Comparison of ENCODE assay signal across 20 mouse cellular contexts in the genomic region with DNA sequence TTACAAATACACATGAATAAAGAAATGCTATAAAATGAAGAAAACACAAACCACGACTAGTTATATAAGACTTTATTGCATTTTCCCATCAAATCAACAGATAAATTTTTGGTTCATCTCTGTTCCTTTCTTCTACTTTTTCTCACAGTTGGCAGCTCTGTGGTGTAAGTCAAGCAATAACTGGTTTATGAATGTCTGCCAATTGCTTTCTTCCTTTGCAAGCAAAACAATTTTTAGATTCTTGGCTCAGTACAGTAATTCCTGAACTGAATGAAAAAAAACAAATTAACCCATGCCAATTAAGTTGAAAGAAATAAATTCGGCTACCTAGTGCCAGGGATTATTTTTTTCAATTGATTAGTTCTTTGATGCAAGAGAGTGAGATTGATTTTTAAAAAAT.
A peak's percentile ranks its signal among the peaks of the same experiment; 100 is the strongest.
DNase-seq lines count a peak whose midpoint lies in the region; ATAC-seq and TF ChIP-seq lines count a peak whose summit lies in the region.
"Had no signal": no experiment of that assay in that cellular context is flagged by ENCODE, and none has a peak within 500 bp of the region (broad histone marks: within the 10 kb centered on the region; RNA-seq: fewer than 3 reads in every experiment).

No protein-coding gene starts in this region.

- no peak overlapping the region for H3K9ac ChIP-seq in forebrain, embryonic 16.5 days (replicated peaks; ENCODE audit: low read depth, low read length)
- no peak overlapping the region for H3K9ac ChIP-seq in midbrain, postnatal 0 days (replicated peaks; ENCODE audit: low read length, poor library complexity, severe bottlenecking)
- no peak overlapping the region for H3K9ac ChIP-seq in midbrain, embryonic 15.5 days
- H3K9ac ChIP-seq: embryonic facial prominence, embryonic 13.5 days; heart, embryonic 13.5 days; hindbrain, embryonic 13.5 days; intestine, embryonic 15.5 days; kidney, embryonic 15.5 days had no signal

- H3K27ac ChIP-seq in forebrain, embryonic 16.5 days (ENCODE audit: low read length), result no peak overlapping the region
- no peak overlapping the region for H3K27ac ChIP-seq in forebrain, embryonic 10.5 days
- no peak overlapping the region for H3K27ac ChIP-seq in midbrain, postnatal 0 days (ENCODE audit: low read depth, low read length)
- H3K27ac ChIP-seq in midbrain, embryonic 15.5 days, result no peak overlapping the region
- no peak overlapping the region for H3K27ac ChIP-seq in kidney, adult 2 months (ENCODE audit: insufficient read depth, low read depth, low read length)
- H3K27ac ChIP-seq: embryonic facial prominence, embryonic 13.5 days; gastrocnemius, adult 2 months; heart, embryonic 13.5 days; hindbrain, embryonic 13.5 days; intestine, embryonic 15.5 days; kidney, embryonic 15.5 days had no signal

- no peak for TF ChIP-seq POLR2A in brain, embryonic 14.5 days (IDR thresholded peaks at IDR 0.05; ENCODE audit: borderline replicate concordance, extremely low read depth, insufficient read depth, insufficient read length, poor library complexity, severe bottlenecking)
- TF ChIP-seq POLR2A in kidney, adult 2 months (IDR thresholded peaks at IDR 0.05; ENCODE audit: low read depth, low read length), result no peak

- DNase-seq in forebrain, embryonic 10.5 days (ENCODE audit: extremely low spot score, low spot score), result no peak
- DNase-seq in midbrain, postnatal 0 days (ENCODE audit: low spot score), result peak; percentile 6
- peak; percentile 69 for DNase-seq in brain, embryonic 14.5 days (ENCODE audit: low read depth)
- DNase-seq in spleen, postnatal 14 days (ENCODE audit: low spot score in 2 of 2), result no peak
- DNase-seq in kidney, adult 2 months, result no peak
- DNase-seq: adrenal gland, postnatal 14 days; cerebellum, adult 11-12 months; cerebellum, adult 9-11 months; cerebellum, postnatal 36 days; gastrocnemius, adult 2 months; gastrocnemius, postnatal 25 days; heart, postnatal 4 days; kidney, adult 18-20 months had no signal

- no peaks in the 10 kb centered on the region for H3K27me3 ChIP-seq in forebrain, embryonic 16.5 days (replicated peaks; ENCODE audit: control insufficient read depth, insufficient read depth, low read length)
- no peaks in the 10 kb centered on the region for H3K27me3 ChIP-seq in forebrain, embryonic 10.5 days (ENCODE audit: poor library complexity, severe bottlenecking)
- H3K27me3 ChIP-seq in midbrain, postnatal 0 days (ENCODE audit: insufficient read depth, low read length), result no peaks in the 10 kb centered on the region
- no peaks in the 10 kb centered on the region for H3K27me3 ChIP-seq in midbrain, embryonic 15.5 days (replicated peaks)
- no peaks in the 10 kb centered on the region for H3K27me3 ChIP-seq in kidney, adult 2 months (replicated peaks; ENCODE audit: control insufficient read depth, insufficient read depth, low read length)
- H3K27me3 ChIP-seq: embryonic facial prominence, embryonic 13.5 days; heart, embryonic 13.5 days; hindbrain, embryonic 13.5 days; intestine, embryonic 15.5 days; kidney, embryonic 15.5 days had no signal

- H3K9me3 ChIP-seq in forebrain, embryonic 16.5 days (ENCODE audit: control insufficient read depth, low read length), result no peaks in the 10 kb centered on the region
- no peaks in the 10 kb centered on the region for H3K9me3 ChIP-seq in forebrain, embryonic 10.5 days
- H3K9me3 ChIP-seq in midbrain, postnatal 0 days (ENCODE audit: low read length), result no peaks in the 10 kb centered on the region
- no peaks in the 10 kb centered on the region for H3K9me3 ChIP-seq in midbrain, embryonic 15.5 days
- H3K9me3 ChIP-seq: embryonic facial prominence, embryonic 13.5 days; heart, embryonic 13.5 days; hindbrain, embryonic 13.5 days; intestine, embryonic 15.5 days; kidney, embryonic 15.5 days had no signal

- H3K4me2 ChIP-seq in forebrain, embryonic 16.5 days (ENCODE audit: low read length), result no peak overlapping the region
- H3K4me2 ChIP-seq in midbrain, postnatal 0 days (ENCODE audit: low read depth, low read length, poor library complexity, severe bottlenecking), result no peak overlapping the region
- no peak overlapping the region for H3K4me2 ChIP-seq in midbrain, embryonic 15.5 days
- H3K4me2 ChIP-seq: embryonic facial prominence, embryonic 13.5 days; heart, embryonic 13.5 days; hindbrain, embryonic 13.5 days; intestine, embryonic 15.5 days; kidney, embryonic 15.5 days had no signal

- H3K36me3 ChIP-seq in forebrain, embryonic 16.5 days (ENCODE audit: control insufficient read depth, insufficient read depth), result no peaks in the 10 kb centered on the region
- no peaks in the 10 kb centered on the region for H3K36me3 ChIP-seq in forebrain, embryonic 10.5 days (replicated peaks)
- H3K36me3 ChIP-seq in midbrain, postnatal 0 days (ENCODE audit: insufficient read depth, low read length), result no peaks in the 10 kb centered on the region
- no peaks in the 10 kb centered on the region for H3K36me3 ChIP-seq in midbrain, embryonic 15.5 days (replicated peaks)
- no peaks in the 10 kb centered on the region for H3K36me3 ChIP-seq in kidney, adult 2 months (ENCODE audit: control insufficient read depth, insufficient read depth, low read length)
- H3K36me3 ChIP-seq: embryonic facial prominence, embryonic 13.5 days; heart, embryonic 13.5 days; hindbrain, embryonic 13.5 days; intestine, embryonic 15.5 days; kidney, embryonic 15.5 days had no signal

- peak; percentile 73; the same call in 1 of the 2 replicates for ATAC-seq in forebrain, embryonic 16.5 days
- ATAC-seq in midbrain, postnatal 0 days (ENCODE audit: low FRiP score), result no peak
- ATAC-seq in midbrain, embryonic 15.5 days (replicated peaks), result no peak
- ATAC-seq: intestine, embryonic 15.5 days had no signal

- no peak for TF ChIP-seq CTCF in midbrain, postnatal 0 days (IDR thresholded peaks at IDR 0.05)
- no peak for TF ChIP-seq CTCF in brain, embryonic 14.5 days (IDR thresholded peaks at IDR 0.05; ENCODE audit: borderline replicate concordance, extremely low read depth, insufficient read depth, insufficient read length)
- no peak for TF ChIP-seq CTCF in kidney, adult 2 months (conservative IDR thresholded peaks at IDR 0.05; ENCODE audit: insufficient read depth, insufficient read length, low read depth, low read length)

- H3K4me3 ChIP-seq in forebrain, embryonic 16.5 days (replicated peaks; ENCODE audit: low read length), result no peak overlapping the region
- H3K4me3 ChIP-seq in forebrain, embryonic 10.5 days, result no peak overlapping the region
- H3K4me3 ChIP-seq in midbrain, postnatal 0 days (ENCODE audit: low read depth, low read length), result no peak overlapping the region
- H3K4me3 ChIP-seq in midbrain, embryonic 15.5 days, result no peak overlapping the region
- no peak overlapping the region for H3K4me3 ChIP-seq in kidney, adult 2 months (ENCODE audit: insufficient read depth, low read depth, low read length)
- H3K4me3 ChIP-seq: embryonic facial prominence, embryonic 13.5 days; gastrocnemius, adult 2 months; heart, embryonic 13.5 days; hindbrain, embryonic 13.5 days; intestine, embryonic 15.5 days; kidney, embryonic 15.5 days had no signal

- no peaks in the 10 kb centered on the region for H3K4me1 ChIP-seq in forebrain, embryonic 16.5 days (replicated peaks; ENCODE audit: control insufficient read depth, insufficient read depth, low read length)
- H3K4me1 ChIP-seq in forebrain, embryonic 10.5 days, result no peaks in the 10 kb centered on the region
- no peaks in the 10 kb centered on the region for H3K4me1 ChIP-seq in midbrain, postnatal 0 days (ENCODE audit: insufficient read depth, low read length)
- H3K4me1 ChIP-seq in midbrain, embryonic 15.5 days, result no peaks in the 10 kb centered on the region
- no peaks in the 10 kb centered on the region for H3K4me1 ChIP-seq in kidney, adult 2 months (ENCODE audit: control insufficient read depth, insufficient read depth, low read length)
- H3K4me1 ChIP-seq: embryonic facial prominence, embryonic 13.5 days; heart, embryonic 13.5 days; hindbrain, embryonic 13.5 days; intestine, embryonic 15.5 days; kidney, embryonic 15.5 days had no signal

- WGBS in forebrain, embryonic 16.5 days, result 43% methylated on average over 2 of the region's 2 CpGs
- WGBS in forebrain, embryonic 10.5 days, result 88% methylated on average over 2 of the region's 2 CpGs
- 72% methylated on average over 2 of the region's 2 CpGs for WGBS in midbrain, postnatal 0 days
- 85% methylated on average over 2 of the region's 2 CpGs for WGBS in midbrain, embryonic 15.5 days
- 72% methylated on average over 2 of the region's 2 CpGs for WGBS in kidney, adult 2 months

Comparison
In these comparisons a context has a peak if more than half of its experiments do, and no peak if none do; other contexts are left out.
1. DNase-seq: peak in midbrain, postnatal 0 days (single experiment) and brain, embryonic 14.5 days (single experiment); none in forebrain, embryonic 10.5 days (single experiment), spleen, postnatal 14 days (0 of 2) and kidney, adult 2 months (single experiment).